8 mouse cellular contexts compared by ENCODE assay signal in the genomic region with DNA sequence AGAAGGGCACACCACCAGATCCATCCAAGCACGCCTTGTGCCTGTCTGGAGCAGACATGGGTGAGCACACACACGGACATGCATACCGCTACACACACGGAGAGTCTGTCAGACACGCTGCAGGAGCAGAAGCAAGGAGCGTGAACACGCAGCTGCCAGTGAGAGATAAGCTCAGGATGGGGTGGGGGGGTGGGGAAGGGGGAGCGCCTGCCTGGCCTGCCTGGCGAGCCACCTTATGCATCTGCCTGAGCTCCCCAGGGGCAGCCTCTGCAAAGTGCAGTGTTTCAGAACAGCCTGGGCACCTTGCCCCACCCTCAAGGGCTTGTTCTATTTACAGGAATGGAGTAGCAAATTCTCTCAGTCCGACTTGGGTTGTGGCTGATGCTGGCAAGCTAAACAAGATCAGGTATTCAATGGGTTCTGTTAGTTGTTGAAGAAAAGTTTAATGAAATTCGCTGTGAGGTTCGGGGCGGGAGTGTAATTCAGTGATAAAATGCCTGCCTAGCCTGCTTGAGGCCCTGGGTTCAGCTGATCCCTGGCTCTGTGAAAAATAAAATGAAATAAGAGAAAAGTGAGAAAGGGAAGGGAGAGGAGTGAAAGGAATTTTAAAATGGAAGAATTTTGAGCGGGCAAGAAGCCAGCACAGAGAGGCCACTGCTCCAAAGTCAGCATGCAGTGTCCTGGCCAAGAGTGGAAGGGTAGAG. TPM values are rescaled to one million over a fixed set of nuclear protein-coding genes. Genes with fewer than 3 reads are reported as not detected.
DNase-seq lines count a peak whose midpoint lies in the region; ATAC-seq and TF ChIP-seq lines count a peak whose summit lies in the region.

No protein-coding gene starts in this region.

- peak; percentile 40 for DNase-seq in adrenal gland, postnatal 14 days
- no peak for DNase-seq in adrenal gland, postnatal 36 days
- DNase-seq in spleen, adult 12 weeks (ENCODE audit: low spot score) = peak; percentile 46
- DNase-seq in spleen, adult 18-20 months = no peak
- no peak for DNase-seq in layer of hippocampus, postnatal 36 days
- no peak for DNase-seq in layer of hippocampus, adult 2 months (ENCODE audit: low spot score in 2 of 2)
- DNase-seq in layer of hippocampus, adult 9-10 months (ENCODE audit: low spot score) = no peak

- H3K4me2 ChIP-seq in lung, embryonic 15.5 days = no peak overlapping the region

- no peak overlapping the region for H3K27ac ChIP-seq in lung, embryonic 15.5 days
- no peak overlapping the region for H3K27ac ChIP-seq in layer of hippocampus, adult 2 months

- peaks cover 8% of the 10 kb centered on the region for H3K4me1 ChIP-seq in lung, embryonic 15.5 days

- peaks cover 72% of the 10 kb centered on the region for H3K27me3 ChIP-seq in lung, embryonic 15.5 days

- no peaks in the 10 kb centered on the region for H3K9me3 ChIP-seq in lung, embryonic 15.5 days

- no peak overlapping the region for H3K4me3 ChIP-seq in lung, embryonic 15.5 days
- H3K4me3 ChIP-seq in layer of hippocampus, adult 2 months = no peak overlapping the region

- no peak for TF ChIP-seq CTCF in layer of hippocampus, adult 2 months (conservative IDR thresholded peaks at IDR 0.05)

- H3K36me3 ChIP-seq in lung, embryonic 15.5 days = no peaks in the 10 kb centered on the region

- H3K9ac ChIP-seq in lung, embryonic 15.5 days = no peak overlapping the region

- WGBS in lung, embryonic 15.5 days = 13% methylated on average over 14 of the region's 14 CpGs

- ATAC-seq in lung, embryonic 15.5 days (ENCODE audit: borderline replicate concordance, extremely low read depth, low FRiP score, low TSS enrichment) = 0 out of 2 replicates have a peak, but pooled peaks have one; percentile 39

RNA-seq across cellular contexts. Expression of a gene that starts 12.2 kb away (rescaled TPM):
- 32.3 and 33.7 TPM in 2 replicates for total RNA-seq in adrenal gland, postnatal 14 days (2021)
- 10 to 100 TPM; 40.3 to 42.3 TPM for total RNA-seq in adrenal gland, postnatal 36 days (2021)
- polyA plus RNA-seq in lung, embryonic 15.5 days (2015; fragmentation: Nextera tagmentation; extraction: Ambion mirVana) = 3.6 and 4.3 TPM in 2 replicates
- 10 to 100 TPM; 51.3 to 55.6 TPM for total RNA-seq in layer of hippocampus, postnatal 36 days (2021)
- 10 to 100 TPM; 58.6 to 61.1 TPM for total RNA-seq in layer of hippocampus, adult 2 months (2021)

RNA-seq across cellular contexts. Expression of a gene that starts 26.2 kb away (rescaled TPM):
- total RNA-seq in adrenal gland, postnatal 14 days (2021) = 173 and 197 TPM in 2 replicates
- total RNA-seq in adrenal gland, postnatal 36 days (2021) = 100 to 1,000 TPM; 171 to 443 TPM
- polyA plus RNA-seq in lung, embryonic 15.5 days (2015; fragmentation: Nextera tagmentation; extraction: Ambion mirVana) = 76.1 and 86.2 TPM in 2 replicates
- 100 to 1,000 TPM in 1 of 2 experiments, 10 to 100 TPM in 1; 99.8 to 106 TPM for total RNA-seq in layer of hippocampus, postnatal 36 days (2021)
- total RNA-seq in layer of hippocampus, adult 2 months (2021) = 100 to 1,000 TPM; 117 to 121 TPM

RNA-seq across cellular contexts. Expression of a gene that starts 38.3 kb away (rescaled TPM):
- 10.1 and 13.3 TPM in 2 replicates for total RNA-seq in adrenal gland, postnatal 14 days (2021)
- 10 to 100 TPM in 1 of 2 experiments, 1 to 10 TPM in 1; 9.7 to 15.0 TPM for total RNA-seq in adrenal gland, postnatal 36 days (2021)
- polyA plus RNA-seq in lung, embryonic 15.5 days (2015; fragmentation: Nextera tagmentation; extraction: Ambion mirVana) = 31.7 and 35.2 TPM in 2 replicates
- 1 to 10 TPM; 2.7 to 2.9 TPM for total RNA-seq in layer of hippocampus, postnatal 36 days (2021)
- total RNA-seq in layer of hippocampus, adult 2 months (2021) = 1 to 10 TPM; 2.5 to 3.0 TPM

Comparison
In these comparisons a context has a peak if more than half of its experiments do, and no peak if none do; other contexts are left out.
1. DNase-seq: peak in adrenal gland, postnatal 14 days (single experiment) and spleen, adult 12 weeks (single experiment); none in adrenal gland, postnatal 36 days (0 of 2), spleen, adult 18-20 months (0 of 2), layer of hippocampus, postnatal 36 days (0 of 2), layer of hippocampus, adult 2 months (0 of 2) and layer of hippocampus, adult 9-10 months (single experiment).